8 mouse cellular contexts compared by ENCODE assay signal in genomic region chr12:84030659-84031332, GRCm38 (mm10). TPM values are rescaled to one million over a fixed set of nuclear protein-coding genes. Genes with fewer than 3 reads are reported as not detected.
DNase-seq lines count a peak whose midpoint lies in the region; ATAC-seq and TF ChIP-seq lines count a peak whose summit lies in the region.

No protein-coding gene starts in this region.

- 0 out of 2 replicates have a peak, but pooled peaks have one; percentile 43 for ATAC-seq in heart, embryonic 14.5 days (ENCODE audit: insufficient number of reproducible peaks, insufficient read depth, low FRiP score, low read depth)
- ATAC-seq in kidney, postnatal 0 days (replicated peaks; ENCODE audit: low FRiP score, low read depth), result peak; percentile 80
- peak; percentile 45; the same call in 1 of the 2 replicates for ATAC-seq in liver, embryonic 13.5 days (ENCODE audit: low read depth)
- ATAC-seq in neural tube, embryonic 12.5 days (ENCODE audit: low FRiP score, low read depth), result 0 out of 2 replicates have a peak, but pooled peaks have one; percentile 50
- ATAC-seq in stomach, embryonic 15.5 days (ENCODE audit: insufficient read depth, low FRiP score, low read depth), result 0 out of 2 replicates have a peak, but pooled peaks have one; percentile 39

- no peaks in the 10 kb centered on the region for H3K9me3 ChIP-seq in heart, embryonic 14.5 days (ENCODE audit: control insufficient read depth, low read length)
- H3K9me3 ChIP-seq in kidney, postnatal 0 days (replicated peaks; ENCODE audit: low read length), result no peaks in the 10 kb centered on the region
- no peaks in the 10 kb centered on the region for H3K9me3 ChIP-seq in liver, embryonic 13.5 days (replicated peaks)
- H3K9me3 ChIP-seq in neural tube, embryonic 12.5 days, result no peaks in the 10 kb centered on the region
- no peaks in the 10 kb centered on the region for H3K9me3 ChIP-seq in stomach, embryonic 15.5 days

- peak; percentile 83 to 84 for DNase-seq in B cell, adult 2 months
- DNase-seq in adrenal gland, postnatal 4 days (ENCODE audit: low spot score in 2 of 2), result peak; percentile 19 to 51
- peak; percentile 89 for DNase-seq in kidney, postnatal 0 days (ENCODE audit: low spot score)
- peak; percentile 32 for DNase-seq in liver, embryonic 13.5 days

- H3K27me3 ChIP-seq in heart, embryonic 14.5 days (ENCODE audit: control insufficient read depth, insufficient read depth, low read length), result no peaks in the 10 kb centered on the region
- H3K27me3 ChIP-seq in kidney, postnatal 0 days (ENCODE audit: insufficient read depth, low read length), result no peaks in the 10 kb centered on the region
- no peaks in the 10 kb centered on the region for H3K27me3 ChIP-seq in liver, embryonic 13.5 days
- no peaks in the 10 kb centered on the region for H3K27me3 ChIP-seq in neural tube, embryonic 12.5 days (replicated peaks)
- no peaks in the 10 kb centered on the region for H3K27me3 ChIP-seq in stomach, embryonic 15.5 days (replicated peaks)

- no peak overlapping the region for H3K4me2 ChIP-seq in heart, embryonic 14.5 days (ENCODE audit: low read length)
- H3K4me2 ChIP-seq in kidney, postnatal 0 days (ENCODE audit: low read length), result no peak overlapping the region
- no peak overlapping the region for H3K4me2 ChIP-seq in liver, embryonic 13.5 days
- H3K4me2 ChIP-seq in neural tube, embryonic 12.5 days (replicated peaks), result no peak overlapping the region
- no peak overlapping the region for H3K4me2 ChIP-seq in stomach, embryonic 15.5 days

- no peak overlapping the region for H3K9ac ChIP-seq in heart, embryonic 14.5 days (ENCODE audit: low read length)
- no peak overlapping the region for H3K9ac ChIP-seq in kidney, postnatal 0 days (ENCODE audit: low read depth, low read length)
- H3K9ac ChIP-seq in liver, embryonic 13.5 days, result no peak overlapping the region
- no peak overlapping the region for H3K9ac ChIP-seq in neural tube, embryonic 12.5 days
- H3K9ac ChIP-seq in stomach, embryonic 15.5 days, result no peak overlapping the region

- no peak overlapping the region for H3K4me3 ChIP-seq in embryonic fibroblast, embryonic 13.5 days (ENCODE audit: insufficient read depth, low read length)
- no peak overlapping the region for H3K4me3 ChIP-seq in heart, embryonic 14.5 days (ENCODE audit: control insufficient read depth in 1 of 2, insufficient read depth in 1 of 2, low read depth in 1 of 2, low read length in 2 of 2)
- H3K4me3 ChIP-seq in kidney, postnatal 0 days (replicated peaks; ENCODE audit: low read depth, low read length), result no peak overlapping the region
- H3K4me3 ChIP-seq in liver, embryonic 13.5 days (replicated peaks), result no peak overlapping the region
- H3K4me3 ChIP-seq in neural tube, embryonic 12.5 days, result no peak overlapping the region
- no peak overlapping the region for H3K4me3 ChIP-seq in stomach, embryonic 15.5 days (replicated peaks)

- no peak for TF ChIP-seq POLR2A in embryonic fibroblast, embryonic 13.5 days (IDR thresholded peaks at IDR 0.05; ENCODE audit: low read depth, low read length)

- no peak overlapping the region for H3K27ac ChIP-seq in embryonic fibroblast, embryonic 13.5 days (ENCODE audit: insufficient read depth, low read length)
- H3K27ac ChIP-seq in heart, embryonic 14.5 days (replicated peaks in 1 of 2; ENCODE audit: control insufficient read depth in 1 of 2, insufficient read depth in 1 of 2, low read depth in 2 of 2, low read length in 2 of 2), result no peak overlapping the region
- no peak overlapping the region for H3K27ac ChIP-seq in kidney, postnatal 0 days
- H3K27ac ChIP-seq in liver, embryonic 13.5 days, result no peak overlapping the region
- H3K27ac ChIP-seq in neural tube, embryonic 12.5 days, result no peak overlapping the region
- H3K27ac ChIP-seq in stomach, embryonic 15.5 days, result no peak overlapping the region

- 53% methylated on average over 4 of the region's 4 CpGs for WGBS in heart, embryonic 14.5 days
- 70% methylated on average over 4 of the region's 4 CpGs for WGBS in kidney, postnatal 0 days
- WGBS in liver, embryonic 13.5 days (ENCODE audit: insufficient replicate concordance), result 45% methylated on average over 4 of the region's 4 CpGs
- 81% methylated on average over 4 of the region's 4 CpGs for WGBS in neural tube, embryonic 12.5 days
- 58% methylated on average over 4 of the region's 4 CpGs for WGBS in stomach, embryonic 15.5 days

- no peaks in the 10 kb centered on the region for H3K4me1 ChIP-seq in embryonic fibroblast, embryonic 13.5 days (ENCODE audit: control insufficient read depth, insufficient read depth, low read length)
- H3K4me1 ChIP-seq in heart, embryonic 14.5 days (ENCODE audit: control insufficient read depth in 2 of 2, insufficient read depth in 2 of 2, low read length in 2 of 2), result peaks cover 3 to 6% of the 10 kb centered on the region in 2 experiments; a peak in 2 of 4 replicates
- H3K4me1 ChIP-seq in kidney, postnatal 0 days (replicated peaks; ENCODE audit: insufficient read depth, low read length), result no peaks in the 10 kb centered on the region
- peaks cover 20% of the 10 kb centered on the region for H3K4me1 ChIP-seq in liver, embryonic 13.5 days (replicated peaks)
- H3K4me1 ChIP-seq in neural tube, embryonic 12.5 days, result no peaks in the 10 kb centered on the region
- no peaks in the 10 kb centered on the region for H3K4me1 ChIP-seq in stomach, embryonic 15.5 days

- no peaks in the 10 kb centered on the region for H3K36me3 ChIP-seq in heart, embryonic 14.5 days (ENCODE audit: control insufficient read depth, insufficient read depth, low read length)
- H3K36me3 ChIP-seq in kidney, postnatal 0 days (ENCODE audit: insufficient read depth, low read length), result no peaks in the 10 kb centered on the region
- H3K36me3 ChIP-seq in liver, embryonic 13.5 days, result no peaks in the 10 kb centered on the region
- H3K36me3 ChIP-seq in neural tube, embryonic 12.5 days, result no peaks in the 10 kb centered on the region
- H3K36me3 ChIP-seq in stomach, embryonic 15.5 days, result no peaks in the 10 kb centered on the region

- TF ChIP-seq CTCF in embryonic fibroblast, embryonic 13.5 days (IDR thresholded peaks at IDR 0.05; ENCODE audit: borderline replicate concordance, insufficient read depth, low read length), result peak; percentile 74; the same call in 1 of the 2 replicates
- TF ChIP-seq CTCF in kidney, postnatal 0 days (IDR thresholded peaks at IDR 0.05; ENCODE audit: low read depth), result peak; percentile 90

RNA-seq across cellular contexts. Expression of gene Acot4, which starts 7.4 kb away (rescaled TPM):
- total RNA-seq in adrenal gland, postnatal 4 days (2021), result 1 to 10 TPM; 3.7 to 6.4 TPM
- polyA plus RNA-seq in embryonic fibroblast, embryonic 13.5 days (2011; ENCODE audit: insufficient read length, low read depth, missing spikeins), result 0.23 and 0.37 TPM in 2 replicates
- 0.30 and 0.32 TPM in 2 replicates for polyA plus RNA-seq in heart, embryonic 14.5 days (2014; fragmentation: Nextera tagmentation; extraction: Ambion mirVana)
- polyA plus RNA-seq in kidney, postnatal 0 days (2015; fragmentation: Nextera tagmentation; extraction: Ambion mirVana), result 17.5 and 20.7 TPM in 2 replicates
- 6.7 and 7.9 TPM in 2 replicates for polyA plus RNA-seq in liver, embryonic 13.5 days (2015; fragmentation: Nextera tagmentation; extraction: Ambion mirVana)
- 0.09 and 0.20 TPM in 2 replicates for polyA plus RNA-seq in neural tube, embryonic 12.5 days (2016; fragmentation: Nextera tagmentation; extraction: Ambion mirVana)
- 2.4 and 2.6 TPM in 2 replicates for polyA plus RNA-seq in stomach, embryonic 15.5 days (2015; fragmentation: Nextera tagmentation; extraction: Ambion mirVana)

RNA-seq across cellular contexts. Expression of gene Gm49366, which starts 7.9 kb away (rescaled TPM):
- total RNA-seq in adrenal gland, postnatal 4 days (2021), result not detected
- polyA plus RNA-seq in embryonic fibroblast, embryonic 13.5 days (2011; ENCODE audit: insufficient read length, low read depth, missing spikeins), result not detected in 2 replicates
- not detected in 2 replicates for polyA plus RNA-seq in heart, embryonic 14.5 days (2014; fragmentation: Nextera tagmentation; extraction: Ambion mirVana)
- not detected in 2 replicates for polyA plus RNA-seq in kidney, postnatal 0 days (2015; fragmentation: Nextera tagmentation; extraction: Ambion mirVana)
- 0.46 TPM in 1 of 2 replicates, not detected in the other for polyA plus RNA-seq in liver, embryonic 13.5 days (2015; fragmentation: Nextera tagmentation; extraction: Ambion mirVana)
- polyA plus RNA-seq in neural tube, embryonic 12.5 days (2016; fragmentation: Nextera tagmentation; extraction: Ambion mirVana), result not detected in 2 replicates
- 0.73 TPM in 1 of 2 replicates, not detected in the other for polyA plus RNA-seq in stomach, embryonic 15.5 days (2015; fragmentation: Nextera tagmentation; extraction: Ambion mirVana)

RNA-seq across cellular contexts. Expression of gene Acot3, which starts 21.1 kb away (rescaled TPM):
- total RNA-seq in adrenal gland, postnatal 4 days (2021), result 1 to 10 TPM; 1.5 to 2.4 TPM
- polyA plus RNA-seq in embryonic fibroblast, embryonic 13.5 days (2011; ENCODE audit: insufficient read length, low read depth, missing spikeins), result not detected in 2 replicates
- 0.72 and 1.0 TPM in 2 replicates for polyA plus RNA-seq in heart, embryonic 14.5 days (2014; fragmentation: Nextera tagmentation; extraction: Ambion mirVana)
- polyA plus RNA-seq in kidney, postnatal 0 days (2015; fragmentation: Nextera tagmentation; extraction: Ambion mirVana), result 9.3 and 9.5 TPM in 2 replicates
- 4.2 and 4.7 TPM in 2 replicates for polyA plus RNA-seq in liver, embryonic 13.5 days (2015; fragmentation: Nextera tagmentation; extraction: Ambion mirVana)
- 0.65 and 0.70 TPM in 2 replicates for polyA plus RNA-seq in neural tube, embryonic 12.5 days (2016; fragmentation: Nextera tagmentation; extraction: Ambion mirVana)
- 0.68 and 1.3 TPM in 2 replicates for polyA plus RNA-seq in stomach, embryonic 15.5 days (2015; fragmentation: Nextera tagmentation; extraction: Ambion mirVana)

RNA-seq across cellular contexts. Expression of gene Acot1, which starts 21.5 kb away (rescaled TPM):
- total RNA-seq in adrenal gland, postnatal 4 days (2021), result 10 to 100 TPM; 21.4 to 36.5 TPM
- polyA plus RNA-seq in embryonic fibroblast, embryonic 13.5 days (2011; ENCODE audit: insufficient read length, low read depth, missing spikeins), result 7.0 and 12.4 TPM in 2 replicates
- 30.0 and 31.9 TPM in 2 replicates for polyA plus RNA-seq in heart, embryonic 14.5 days (2014; fragmentation: Nextera tagmentation; extraction: Ambion mirVana)
- polyA plus RNA-seq in kidney, postnatal 0 days (2015; fragmentation: Nextera tagmentation; extraction: Ambion mirVana), result 176 and 184 TPM in 2 replicates
- 28.2 and 34.7 TPM in 2 replicates for polyA plus RNA-seq in liver, embryonic 13.5 days (2015; fragmentation: Nextera tagmentation; extraction: Ambion mirVana)
- 82.1 and 83.4 TPM in 2 replicates for polyA plus RNA-seq in neural tube, embryonic 12.5 days (2016; fragmentation: Nextera tagmentation; extraction: Ambion mirVana)
- 51.1 and 62.7 TPM in 2 replicates for polyA plus RNA-seq in stomach, embryonic 15.5 days (2015; fragmentation: Nextera tagmentation; extraction: Ambion mirVana)

RNA-seq across cellular contexts. Expression of gene Acot5, which starts 38.3 kb away (rescaled TPM):
- total RNA-seq in adrenal gland, postnatal 4 days (2021), result under 1 TPM; 0.25 TPM
- polyA plus RNA-seq in embryonic fibroblast, embryonic 13.5 days (2011; ENCODE audit: insufficient read length, low read depth, missing spikeins), result not detected in 2 replicates
- not detected in 2 replicates for polyA plus RNA-seq in heart, embryonic 14.5 days (2014; fragmentation: Nextera tagmentation; extraction: Ambion mirVana)
- polyA plus RNA-seq in kidney, postnatal 0 days (2015; fragmentation: Nextera tagmentation; extraction: Ambion mirVana), result not detected in 2 replicates
- not detected in 2 replicates for polyA plus RNA-seq in liver, embryonic 13.5 days (2015; fragmentation: Nextera tagmentation; extraction: Ambion mirVana)
- polyA plus RNA-seq in neural tube, embryonic 12.5 days (2016; fragmentation: Nextera tagmentation; extraction: Ambion mirVana), result 0.25 TPM in 1 of 2 replicates, not detected in the other
- polyA plus RNA-seq in stomach, embryonic 15.5 days (2015; fragmentation: Nextera tagmentation; extraction: Ambion mirVana), result 0.14 TPM in 1 of 2 replicates, not detected in the other

Comparison
In these comparisons a context has a peak if more than half of its experiments do, and no peak if none do; other contexts are left out.
1. DNase-seq: peak in every context shown above with its lines; median percentile 89 in kidney, postnatal 0 days; 84 in B cell, adult 2 months; 35 in adrenal gland, postnatal 4 days; 32 in liver, embryonic 13.5 days.